Mouse (Mus musculus): Measurements from ENCODE around the gene Mmp14. TPM values are rescaled to one million over a fixed set of nuclear protein-coding genes. Genes with fewer than 3 reads are reported as not detected.

The Mmp14 gene
- polyA plus RNA-seq, 2 experiments from 2014 or later = not detected

GRCm38 (mm10) chr14:54413877-54414700 lies 17.3 kb upstream of the Mmp14 start:
- ATAC-seq = no peak

GRCm38 (mm10) chr14:54415241-54416020 lies 16.0 kb upstream of the Mmp14 start:
- no peak for ATAC-seq

- ATAC-seq = no peak
Observed at GRCm38 (mm10) chr14:54416229-54416775, 15.1 kb upstream of the Mmp14 start.

- ATAC-seq = no peak
Observed at GRCm38 (mm10) chr14:54416830-54417229, 14.6 kb upstream of the Mmp14 start.

GRCm38 (mm10) chr14:54417623-54418081 lies 13.8 kb upstream of the Mmp14 start, which contains the start of gene Slc7a7:
TSS of gene Slc7a7 (minus strand) at chr14:54417780.
- ATAC-seq = no peak

- no peak for ATAC-seq
Observed at GRCm38 (mm10) chr14:54421014-54421413, 10.4 kb upstream of the Mmp14 start.

GRCm38 (mm10) chr14:54423406-54423805 lies 8.0 kb upstream of the Mmp14 start:
- no peak for ATAC-seq

- ATAC-seq = no peak
Observed at GRCm38 (mm10) chr14:54424634-54425033, 6.8 kb upstream of the Mmp14 start.

GRCm38 (mm10) chr14:54425540-54425939 lies 5.9 kb upstream of the Mmp14 start:
- no peak for ATAC-seq

GRCm38 (mm10) chr14:54426003-54426688 lies 5.3 kb upstream of the Mmp14 start:
- peak; percentile 18 for ATAC-seq

GRCm38 (mm10) chr14:54426689-54427398 lies 4.6 kb upstream of the Mmp14 start, which contains the start of gene Mrpl52:
TSS of gene Mrpl52 (plus strand) at chr14:54426909.
- peak; percentile 78 for ATAC-seq

GRCm38 (mm10) chr14:54427696-54428095 lies 3.7 kb upstream of the Mmp14 start:
- no peak for ATAC-seq

- no peak for ATAC-seq
Observed at GRCm38 (mm10) chr14:54428421-54428820, 3.0 kb upstream of the Mmp14 start.

- no peak for ATAC-seq
Observed at GRCm38 (mm10) chr14:54429332-54430093, 1.9 kb upstream of the Mmp14 start.

GRCm38 (mm10) chr14:54430406-54431145 lies 836 bp upstream of the Mmp14 start:
- ATAC-seq = no peak

GRCm38 (mm10) chr14:54432078-54432836 lies 845 bp downstream of the Mmp14 start:
- ATAC-seq = no peak

GRCm38 (mm10) chr14:54432837-54433830 lies 1.7 kb downstream of the Mmp14 start:
- ATAC-seq = no peak

GRCm38 (mm10) chr14:54433941-54434531 lies 2.6 kb downstream of the Mmp14 start:
- ATAC-seq = no peak
